In the genomic region with DNA sequence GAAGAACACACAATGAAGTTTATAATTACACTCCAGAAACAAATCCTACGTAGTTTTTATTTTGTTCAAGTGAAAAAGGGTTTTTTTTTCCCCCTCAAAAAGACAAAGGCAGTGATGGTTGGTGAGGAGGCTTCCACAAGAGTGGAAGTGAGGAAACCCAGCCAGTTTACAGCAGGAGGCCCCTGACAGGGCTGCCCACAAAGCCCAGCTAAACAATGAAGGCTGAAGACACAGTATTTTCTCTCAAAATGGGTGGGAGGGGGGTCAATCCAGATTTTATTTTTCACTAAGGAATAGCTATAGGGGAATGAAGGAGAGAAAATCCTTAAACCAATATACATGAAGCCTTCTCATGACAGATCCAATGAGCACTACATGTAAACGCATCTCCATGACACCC, we compare ENCODE assay signal across 22 mouse cellular contexts. TPM values are rescaled to one million over a fixed set of nuclear protein-coding genes. Genes with fewer than 3 reads are reported as not detected.
DNase-seq lines count a peak whose midpoint lies in the region; ATAC-seq lines count a peak whose summit lies in the region.
"Had no signal": no experiment of that assay in that cellular context is flagged by ENCODE, and none has a peak within 500 bp of the region (broad histone marks: within the 10 kb centered on the region; RNA-seq: fewer than 3 reads in every experiment).

No protein-coding gene starts in this region.

- no peaks in the 10 kb centered on the region for H3K9me3 ChIP-seq in midbrain, embryonic 10.5 days (replicated peaks)
- H3K9me3 ChIP-seq in midbrain, embryonic 14.5 days (ENCODE audit: control insufficient read depth, low read length): no peaks in the 10 kb centered on the region
- no peaks in the 10 kb centered on the region for H3K9me3 ChIP-seq in hindbrain, embryonic 14.5 days (ENCODE audit: control insufficient read depth, low read length)
- H3K9me3 ChIP-seq: embryonic facial prominence, embryonic 12.5 days; heart, embryonic 15.5 days; limb, embryonic 10.5 days; midbrain, embryonic 12.5 days; stomach, embryonic 15.5 days had no signal

- no peak for ATAC-seq in midbrain, embryonic 14.5 days (ENCODE audit: low FRiP score, low TSS enrichment)
- no peak for ATAC-seq in hindbrain, embryonic 14.5 days (ENCODE audit: low FRiP score)
- ATAC-seq: activated CD4-positive, CD25-positive, alpha-beta regulatory T cell, adult 4 months had no signal

- DNase-seq in midbrain, embryonic 10.5 days (ENCODE audit: low spot score): no peak
- DNase-seq in midbrain, embryonic 14.5 days: no peak
- peak; percentile 50 for DNase-seq in Muller cell, postnatal 12 days (ENCODE audit: inconsistent ontology term)
- peak; percentile 11 for DNase-seq in embryo, embryonic 10 days (ENCODE audit: low spot score)
- no peak for DNase-seq in hindbrain, embryonic 14.5 days (ENCODE audit: low spot score)
- no peak for DNase-seq in lung, postnatal 25 days (ENCODE audit: low spot score)
- DNase-seq in lung, postnatal 10 days: no peak
- DNase-seq: adrenal gland, adult 8-10 months; B cell, adult 2 months; cerebellum, adult 18-20 months; gastrocnemius, adult 2 months; heart, postnatal 36 days; kidney, adult 2 months; kidney, postnatal 10 days; thymus, postnatal 25 days had no signal

- H3K4me1 ChIP-seq in midbrain, embryonic 10.5 days: peaks cover 55% of the 10 kb centered on the region
- peaks cover 17% of the 10 kb centered on the region for H3K4me1 ChIP-seq in midbrain, embryonic 14.5 days (ENCODE audit: control insufficient read depth, insufficient read depth, low read length)
- peaks cover 20% of the 10 kb centered on the region for H3K4me1 ChIP-seq in hindbrain, embryonic 14.5 days (replicated peaks; ENCODE audit: control insufficient read depth, insufficient read depth, low read length)

- no peak overlapping the region for H3K9ac ChIP-seq in midbrain, embryonic 14.5 days (replicated peaks; ENCODE audit: low read length)
- no peak overlapping the region for H3K9ac ChIP-seq in hindbrain, embryonic 14.5 days
- H3K9ac ChIP-seq: embryonic facial prominence, embryonic 12.5 days; heart, embryonic 15.5 days; midbrain, embryonic 12.5 days; stomach, embryonic 15.5 days had no signal

- H3K36me3 ChIP-seq in midbrain, embryonic 10.5 days: no peaks in the 10 kb centered on the region
- H3K36me3 ChIP-seq in midbrain, embryonic 14.5 days (ENCODE audit: control insufficient read depth, insufficient read depth, low read length): no peaks in the 10 kb centered on the region
- no peaks in the 10 kb centered on the region for H3K36me3 ChIP-seq in hindbrain, embryonic 14.5 days (replicated peaks; ENCODE audit: control insufficient read depth, insufficient read depth)
- H3K36me3 ChIP-seq: embryonic facial prominence, embryonic 12.5 days; heart, embryonic 15.5 days; limb, embryonic 10.5 days; midbrain, embryonic 12.5 days; stomach, embryonic 15.5 days had no signal

- H3K27me3 ChIP-seq in midbrain, embryonic 10.5 days (ENCODE audit: low read depth, poor library complexity, severe bottlenecking): peaks cover 38% of the 10 kb centered on the region
- H3K27me3 ChIP-seq in midbrain, embryonic 14.5 days (ENCODE audit: control insufficient read depth, insufficient read depth, low read length): no peaks in the 10 kb centered on the region
- no peaks in the 10 kb centered on the region for H3K27me3 ChIP-seq in hindbrain, embryonic 14.5 days (ENCODE audit: control insufficient read depth, insufficient read depth, low read length)
- H3K27me3 ChIP-seq: heart, embryonic 15.5 days had no signal

- WGBS in midbrain, embryonic 10.5 days: 19% methylated on average over 2 of the region's 2 CpGs
- 20% methylated on average over 2 of the region's 2 CpGs for WGBS in midbrain, embryonic 14.5 days
- WGBS in hindbrain, embryonic 14.5 days: 18% methylated on average over 2 of the region's 2 CpGs

- peak overlapping the region; percentile 26; the same call in 1 of the 2 replicates for H3K4me3 ChIP-seq in midbrain, embryonic 10.5 days
- H3K4me3 ChIP-seq in midbrain, embryonic 14.5 days (replicated peaks; ENCODE audit: low read depth, low read length): no peak overlapping the region
- H3K4me3 ChIP-seq in hindbrain, embryonic 14.5 days (replicated peaks; ENCODE audit: low read length): no peak overlapping the region
- H3K4me3 ChIP-seq: embryonic facial prominence, embryonic 12.5 days; gastrocnemius, adult 2 months; heart, embryonic 15.5 days; left cerebral cortex, adult 2 months; limb, embryonic 10.5 days; midbrain, embryonic 12.5 days; stomach, embryonic 15.5 days had no signal

- peak overlapping the region; percentile 71 for H3K27ac ChIP-seq in midbrain, embryonic 10.5 days (replicated peaks)
- H3K27ac ChIP-seq in midbrain, embryonic 14.5 days (replicated peaks; ENCODE audit: low read depth, low read length): no peak overlapping the region
- H3K27ac ChIP-seq in hindbrain, embryonic 14.5 days: peak overlapping the region; percentile 27; the same call in 1 of the 2 replicates
- H3K27ac ChIP-seq: embryonic facial prominence, embryonic 12.5 days; gastrocnemius, adult 2 months; heart, embryonic 15.5 days; left cerebral cortex, adult 2 months; limb, embryonic 10.5 days; midbrain, embryonic 12.5 days; stomach, embryonic 15.5 days had no signal

- H3K4me2 ChIP-seq in midbrain, embryonic 14.5 days (ENCODE audit: low read length): no peak overlapping the region
- no peak overlapping the region for H3K4me2 ChIP-seq in hindbrain, embryonic 14.5 days (replicated peaks)
- H3K4me2 ChIP-seq: embryonic facial prominence, embryonic 12.5 days; heart, embryonic 15.5 days; midbrain, embryonic 12.5 days; stomach, embryonic 15.5 days had no signal

RNA-seq across cellular contexts. Expression of a gene that starts 5.4 kb away (rescaled TPM):
- 14.8 and 19.1 TPM in 2 replicates for polyA plus RNA-seq in midbrain, embryonic 10.5 days (2016; fragmentation: Nextera tagmentation; extraction: Ambion mirVana)
- polyA plus RNA-seq in midbrain, embryonic 14.5 days (2014; fragmentation: Nextera tagmentation; extraction: Ambion mirVana): 40.2 and 42.0 TPM in 2 replicates
- 28.0 and 28.4 TPM in 2 replicates for polyA plus RNA-seq in hindbrain, embryonic 14.5 days (2014; fragmentation: Nextera tagmentation; extraction: Ambion mirVana)
- polyA plus RNA-seq: activated CD4-positive, CD25-positive, alpha-beta regulatory T cell, adult 4 months had no signal

Comparison
In these comparisons a context has a peak if more than half of its experiments do, and no peak if none do; other contexts are left out.
1. DNase-seq: peak in Muller cell, postnatal 12 days (single experiment) and embryo, embryonic 10 days (single experiment); none in midbrain, embryonic 10.5 days (single experiment), midbrain, embryonic 14.5 days (single experiment), hindbrain, embryonic 14.5 days (single experiment), lung, postnatal 25 days (single experiment) and lung, postnatal 10 days (single experiment).